In genomic region chr1:21077191-21077590, GRCm38 (mm10) we compare ENCODE assay signal across 8 mouse cellular contexts. TPM values are rescaled to one million over a fixed set of nuclear protein-coding genes. Genes with fewer than 3 reads are reported as not detected.
DNase-seq lines count a peak whose midpoint lies in the region; ATAC-seq and TF ChIP-seq lines count a peak whose summit lies in the region.

No protein-coding gene starts in this region.

- H3K4me3 ChIP-seq in heart, embryonic 14.5 days (ENCODE audit: control insufficient read depth in 1 of 2, insufficient read depth in 1 of 2, low read depth in 1 of 2, low read length in 2 of 2), result peak overlapping the region in 1 of 2 experiments; percentile 74; a peak in 2 of 4 replicates
- H3K4me3 ChIP-seq in embryonic facial prominence, embryonic 12.5 days, result peak overlapping the region; percentile 64
- H3K4me3 ChIP-seq in kidney, adult 2 months (ENCODE audit: insufficient read depth, low read depth, low read length), result no peak overlapping the region
- H3K4me3 ChIP-seq in midbrain, embryonic 16.5 days (ENCODE audit: low read depth, low read length), result no peak overlapping the region
- no peak overlapping the region for H3K4me3 ChIP-seq in cerebellum, adult 2 months (replicated peaks; ENCODE audit: insufficient read depth, low read depth, low read length)

- TF ChIP-seq CTCF in kidney, adult 2 months (conservative IDR thresholded peaks at IDR 0.05; ENCODE audit: insufficient read depth, insufficient read length, low read depth, low read length), result no peak
- TF ChIP-seq CTCF in cerebellum, adult 2 months (IDR thresholded peaks at IDR 0.05; ENCODE audit: borderline replicate concordance, insufficient read depth, low read depth, low read length), result no peak

- H3K4me1 ChIP-seq in heart, embryonic 14.5 days (ENCODE audit: control insufficient read depth in 2 of 2, insufficient read depth in 2 of 2, low read length in 2 of 2), result peaks cover 36 to 59% of the 10 kb centered on the region in 2 experiments
- peaks cover 52% of the 10 kb centered on the region for H3K4me1 ChIP-seq in embryonic facial prominence, embryonic 12.5 days
- H3K4me1 ChIP-seq in kidney, adult 2 months (ENCODE audit: control insufficient read depth, insufficient read depth, low read length), result peaks cover 16% of the 10 kb centered on the region
- H3K4me1 ChIP-seq in midbrain, embryonic 16.5 days (ENCODE audit: control insufficient read depth, insufficient read depth, low read length), result peaks cover 15% of the 10 kb centered on the region
- no peaks in the 10 kb centered on the region for H3K4me1 ChIP-seq in cerebellum, adult 2 months (ENCODE audit: control insufficient read depth, insufficient read depth, low read length)

- no peaks in the 10 kb centered on the region for H3K9me3 ChIP-seq in heart, embryonic 14.5 days (ENCODE audit: control insufficient read depth, low read length)
- H3K9me3 ChIP-seq in embryonic facial prominence, embryonic 12.5 days, result no peaks in the 10 kb centered on the region
- no peaks in the 10 kb centered on the region for H3K9me3 ChIP-seq in midbrain, embryonic 16.5 days (replicated peaks; ENCODE audit: control insufficient read depth, low read length, poor library complexity, severe bottlenecking)

- ATAC-seq in heart, embryonic 14.5 days (ENCODE audit: insufficient number of reproducible peaks, insufficient read depth, low FRiP score, low read depth), result no peak
- no peak for ATAC-seq in embryonic facial prominence, embryonic 12.5 days (ENCODE audit: insufficient number of reproducible peaks, insufficient read depth, low FRiP score, low TSS enrichment)
- no peak for ATAC-seq in midbrain, embryonic 16.5 days

- 61% methylated on average over 5 of the region's 5 CpGs for WGBS in heart, embryonic 14.5 days
- WGBS in embryonic facial prominence, embryonic 12.5 days, result 46% methylated on average over 5 of the region's 5 CpGs
- WGBS in kidney, adult 2 months, result 34% methylated on average over 5 of the region's 5 CpGs
- 35% methylated on average over 5 of the region's 5 CpGs for WGBS in midbrain, embryonic 16.5 days
- WGBS in cerebellum, adult 2 months, result 67% methylated on average over 5 of the region's 5 CpGs

- no peak for TF ChIP-seq POLR2A in kidney, adult 2 months (IDR thresholded peaks at IDR 0.05; ENCODE audit: low read depth, low read length)
- no peak for TF ChIP-seq POLR2A in cerebellum, adult 2 months (IDR thresholded peaks at IDR 0.05; ENCODE audit: borderline replicate concordance, insufficient read depth, low read length)

- H3K27ac ChIP-seq in heart, embryonic 14.5 days (replicated peaks in 1 of 2; ENCODE audit: control insufficient read depth in 1 of 2, insufficient read depth in 1 of 2, low read depth in 2 of 2, low read length in 2 of 2), result no peak overlapping the region
- no peak overlapping the region for H3K27ac ChIP-seq in embryonic facial prominence, embryonic 12.5 days
- no peak overlapping the region for H3K27ac ChIP-seq in kidney, adult 2 months (ENCODE audit: insufficient read depth, low read depth, low read length)
- no peak overlapping the region for H3K27ac ChIP-seq in midbrain, embryonic 16.5 days (ENCODE audit: low read length)
- H3K27ac ChIP-seq in cerebellum, adult 2 months (ENCODE audit: insufficient read depth, low read length), result no peak overlapping the region

- no peaks in the 10 kb centered on the region for H3K27me3 ChIP-seq in heart, embryonic 14.5 days (ENCODE audit: control insufficient read depth, insufficient read depth, low read length)
- no peaks in the 10 kb centered on the region for H3K27me3 ChIP-seq in embryonic facial prominence, embryonic 12.5 days
- no peaks in the 10 kb centered on the region for H3K27me3 ChIP-seq in kidney, adult 2 months (replicated peaks; ENCODE audit: control insufficient read depth, insufficient read depth, low read length)
- peaks cover 2% of the 10 kb centered on the region; the same call in 1 of the 2 replicates for H3K27me3 ChIP-seq in midbrain, embryonic 16.5 days (ENCODE audit: control insufficient read depth, insufficient read depth, low read depth, low read length)
- H3K27me3 ChIP-seq in cerebellum, adult 2 months (ENCODE audit: control insufficient read depth, insufficient read depth, low read length), result no peaks in the 10 kb centered on the region

- no peak for DNase-seq in heart, adult 9 months (ENCODE audit: low spot score in 2 of 2)
- DNase-seq in kidney, adult 2 months, result peak; percentile 74
- no peak for DNase-seq in cerebellum, adult 2 months
- DNase-seq in frontal cortex, postnatal 14 days (ENCODE audit: low spot score in 2 of 2), result no peak
- no peak for DNase-seq in layer of hippocampus, postnatal 14 days (ENCODE audit: low spot score in 2 of 2)

- no peaks in the 10 kb centered on the region for H3K36me3 ChIP-seq in heart, embryonic 14.5 days (ENCODE audit: control insufficient read depth, insufficient read depth, low read length)
- H3K36me3 ChIP-seq in embryonic facial prominence, embryonic 12.5 days, result no peaks in the 10 kb centered on the region
- H3K36me3 ChIP-seq in kidney, adult 2 months (ENCODE audit: control insufficient read depth, insufficient read depth, low read length), result no peaks in the 10 kb centered on the region
- no peaks in the 10 kb centered on the region for H3K36me3 ChIP-seq in midbrain, embryonic 16.5 days (ENCODE audit: control insufficient read depth, insufficient read depth, low read length)

- H3K4me2 ChIP-seq in heart, embryonic 14.5 days (ENCODE audit: low read length), result peak overlapping the region; percentile 81
- H3K4me2 ChIP-seq in embryonic facial prominence, embryonic 12.5 days (replicated peaks), result peak overlapping the region; percentile 78
- peak overlapping the region; percentile 76; the same call in 1 of the 2 replicates for H3K4me2 ChIP-seq in midbrain, embryonic 16.5 days (ENCODE audit: low read length)

- peak overlapping the region; percentile 82; the same call in 1 of the 2 replicates for H3K9ac ChIP-seq in heart, embryonic 14.5 days (ENCODE audit: low read length)
- H3K9ac ChIP-seq in embryonic facial prominence, embryonic 12.5 days, result no peak overlapping the region
- H3K9ac ChIP-seq in midbrain, embryonic 16.5 days (ENCODE audit: low read depth, low read length), result no peak overlapping the region

RNA-seq across cellular contexts. Expression of gene Tram2, which starts 1.8 kb away (rescaled TPM):
- 4.8 and 5.0 TPM in 2 replicates for polyA plus RNA-seq in heart, embryonic 14.5 days (2014; fragmentation: Nextera tagmentation; extraction: Ambion mirVana)
- polyA plus RNA-seq in embryonic facial prominence, embryonic 12.5 days (2016; fragmentation: Nextera tagmentation; extraction: Ambion mirVana), result 8.0 TPM in 2 replicates
- polyA plus RNA-seq in kidney, adult 2 months (2012; rRNA removed), result 4.2 and 4.9 TPM in 2 replicates
- polyA plus RNA-seq in midbrain, embryonic 16.5 days (2015; fragmentation: Nextera tagmentation; extraction: Ambion mirVana), result 2.0 TPM in 2 replicates
- 0.93 and 1.0 TPM in 2 replicates for polyA plus RNA-seq in cerebellum, adult 2 months (2012; rRNA removed)
- total RNA-seq in layer of hippocampus, postnatal 14 days (2021), result 1 to 10 TPM; 1.9 to 2.3 TPM
